Mouse (Mus musculus) left cerebral cortex, postnatal 4 days (tissue): ENCODE results near the gene Ccdc12. TPM values are rescaled to one million over a fixed set of nuclear protein-coding genes. Genes with fewer than 3 reads are reported as not detected.

Source experiments
- DNase-seq: peaks from one replicate; pipeline ENCODE4 v3.0.0-alpha.2; 2022
- intact Hi-C: fragments of 180-260 bp; cut with DNase I; formaldehyde crosslinking; loops from one replicate; pipeline ENCODE4 v1.15.1; 2025
- total RNA-seq, 2 experiments: library from RNA; stranded (reverse); gene quantifications; 2 replicates each; pipeline ENCODE4 v1.2.3; 2021

The Ccdc12 gene
- total RNA-seq, 2 experiments from 2014 or later = 43.1 to 46.6 TPM

- intact Hi-C loops = loop anchor here (10.0 kb wide), 1 partner anchor 257 kb away; no protein-coding TSS in a partner anchor
- DNase-seq = no peak
These were observed 45.1 kb downstream of the Ccdc12 start for GRCm38 (mm10) chr9:110701114-110702032.

DNA sequence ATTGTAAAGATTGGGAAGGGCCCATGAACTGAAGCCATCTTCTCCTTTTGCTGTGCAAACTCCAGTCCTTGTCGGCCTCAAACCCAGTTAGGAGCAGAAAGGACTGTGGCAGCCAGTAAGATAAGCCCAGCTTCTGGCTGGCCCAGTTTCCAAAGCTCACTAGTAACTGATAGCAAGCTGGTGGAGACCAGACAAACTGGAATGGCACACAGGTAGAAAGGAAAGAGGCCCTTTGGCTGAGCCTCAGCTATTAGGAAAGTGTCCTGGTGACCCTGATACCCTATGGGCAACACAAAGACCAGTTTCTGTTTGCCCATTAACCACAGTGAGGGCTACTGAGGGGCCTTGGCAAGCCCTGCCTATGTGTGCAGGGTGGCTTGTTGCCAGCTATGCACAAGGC, 46.5 kb downstream of the Ccdc12 start:
- no peak for DNase-seq
- intact Hi-C loops = loop anchor here (10.0 kb wide), 1 partner anchor 258 kb away; no protein-coding TSS in a partner anchor

DNA sequence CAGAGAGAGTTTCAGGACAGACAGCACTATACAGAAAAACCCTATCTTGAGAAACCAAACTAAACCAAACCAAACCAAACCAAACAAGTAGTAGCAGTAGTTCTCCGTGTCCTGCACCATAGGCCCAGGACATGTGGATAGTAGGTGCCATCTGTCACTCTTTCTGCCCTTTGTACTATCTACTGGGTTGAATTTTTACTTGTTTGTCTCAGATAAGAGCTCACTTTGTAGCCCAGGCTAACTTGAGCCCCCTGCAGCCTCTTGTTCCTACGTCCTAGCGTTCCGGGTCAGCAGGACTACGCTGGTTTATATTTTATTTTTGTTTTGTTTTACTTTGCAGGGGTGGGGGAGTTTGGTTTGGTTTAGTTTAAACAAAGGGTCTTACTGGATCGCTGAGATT, 47.6 kb downstream of the Ccdc12 start:
- DNase-seq = no peak
- intact Hi-C loops = loop anchor here (10.0 kb wide), 1 partner anchor 259 kb away; no protein-coding TSS in a partner anchor

GRCm38 (mm10) chr9:110706784-110707183, 50.5 kb downstream of the Ccdc12 start:
- DNase-seq = no peak
- intact Hi-C loops = loop anchor here (10.0 kb wide), 1 partner anchor 262 kb away; no protein-coding TSS in a partner anchor

DNA sequence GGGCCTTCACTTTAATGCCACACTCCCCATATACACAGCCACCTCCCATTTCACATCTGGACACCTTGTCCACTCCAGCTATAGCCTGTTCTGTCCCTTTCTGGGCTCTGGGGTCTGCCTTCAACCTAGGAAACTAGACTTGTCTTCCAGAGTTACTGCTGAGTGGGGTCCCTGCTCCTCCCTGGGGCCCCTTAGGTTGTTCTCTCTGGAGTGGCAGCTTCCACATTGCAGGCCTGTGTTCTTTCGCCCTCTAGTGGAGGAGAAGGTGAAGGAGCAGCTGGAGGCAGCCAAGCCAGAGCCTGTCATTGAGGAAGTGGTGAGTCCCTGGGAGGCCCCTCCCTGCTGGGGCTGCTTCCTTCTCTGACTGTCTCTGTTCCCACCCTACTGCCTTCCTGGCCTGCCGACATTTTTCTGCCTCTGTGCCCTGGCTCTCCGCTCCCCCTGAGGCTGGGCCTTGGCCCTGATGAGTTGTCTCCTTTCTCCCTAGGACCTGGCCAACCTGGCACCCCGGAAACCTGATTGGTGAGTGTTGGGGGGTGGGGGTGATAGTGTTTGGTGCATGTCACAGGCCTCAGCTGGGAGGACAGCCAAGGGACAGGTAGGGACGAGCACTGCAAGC, 53.4 kb downstream of the Ccdc12 start:
- peak; percentile 68 for DNase-seq
- intact Hi-C loops = loop anchor here (10.0 kb wide), 2 partner anchors 245 to 265 kb away; partner anchors contain the start of gene Lrrc2

DNA sequence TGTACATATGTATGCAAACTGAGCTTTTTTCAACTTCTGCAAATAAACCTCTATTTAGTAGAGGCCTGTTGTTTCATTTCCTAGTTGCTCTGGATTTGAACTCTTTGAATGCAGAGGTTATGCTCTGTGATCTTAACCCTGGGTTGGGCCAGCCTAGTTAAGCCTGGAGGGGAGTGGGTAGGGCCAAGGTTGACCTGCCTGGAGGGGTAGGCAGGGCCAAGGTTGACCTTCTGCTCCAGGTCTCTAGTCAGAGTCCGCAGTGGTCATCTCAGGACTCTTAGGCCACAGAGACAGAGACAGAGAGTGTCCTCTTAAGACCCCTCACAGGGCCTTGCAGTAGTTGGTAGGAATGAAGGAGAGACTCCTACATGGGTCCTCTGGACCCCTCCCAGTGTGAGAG, 55.2 kb downstream of the Ccdc12 start:
- DNase-seq = no peak
- intact Hi-C loops = loop anchor here (10.0 kb wide), 1 partner anchor 243 kb away; the partner anchor contains the start of gene Lrrc2

- intact Hi-C loops = loop anchor here (10.0 kb wide), 1 partner anchor 243 kb away; the partner anchor contains the start of gene Lrrc2
- DNase-seq = no peak
These were observed 55.7 kb downstream of the Ccdc12 start for GRCm38 (mm10) chr9:110711996-110712395.

- intact Hi-C loops = loop anchor here (10.0 kb wide), 1 partner anchor 242 kb away; the partner anchor contains the start of gene Lrrc2
- no peak for DNase-seq
These were observed 56.2 kb downstream of the Ccdc12 start for GRCm38 (mm10) chr9:110712545-110712944.

DNA sequence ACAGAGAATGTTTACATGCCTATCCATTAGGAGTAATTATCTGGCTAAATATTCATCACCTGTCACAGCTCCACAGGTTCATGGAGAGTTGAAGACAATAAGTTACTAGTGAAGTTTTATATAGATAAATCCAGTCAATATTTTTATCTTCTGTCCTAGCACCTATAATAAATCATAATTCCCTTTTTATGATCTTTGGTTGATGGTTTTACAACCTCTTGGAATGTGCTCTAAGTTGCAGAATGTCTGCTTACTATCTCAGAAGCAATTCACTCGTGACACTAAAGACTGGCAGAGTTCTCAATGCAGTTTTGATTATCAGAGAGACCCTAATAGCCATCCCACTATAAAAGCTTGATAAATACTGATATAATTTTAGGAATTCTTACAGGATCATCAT, 57.1 kb downstream of the Ccdc12 start:
- intact Hi-C loops = loop anchor here (10.0 kb wide), 1 partner anchor 241 kb away; the partner anchor contains the start of gene Lrrc2
- no peak for DNase-seq

DNA sequence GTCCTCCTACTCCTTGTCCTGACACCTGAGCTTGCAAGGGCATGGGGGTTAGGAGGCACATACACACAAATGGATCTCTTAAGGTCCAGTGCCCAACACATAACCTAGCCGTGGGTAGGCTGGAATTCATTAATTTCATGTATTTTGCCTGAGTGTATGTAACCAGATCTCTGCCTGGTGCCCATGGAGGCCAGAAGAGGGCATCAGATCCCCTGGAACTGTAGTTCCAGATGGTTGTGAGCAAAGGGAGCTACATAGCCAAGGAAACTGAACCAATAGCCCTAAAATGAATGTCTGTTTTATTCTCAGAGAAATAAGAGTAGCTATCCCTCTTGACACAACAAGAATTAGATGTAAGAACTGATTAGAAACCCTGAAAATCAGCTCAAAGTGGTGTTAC, 59.1 kb downstream of the Ccdc12 start:
- DNase-seq = no peak
- intact Hi-C loops = loop anchor here (10.0 kb wide), 1 partner anchor 239 kb away; the partner anchor contains the start of gene Lrrc2

DNA sequence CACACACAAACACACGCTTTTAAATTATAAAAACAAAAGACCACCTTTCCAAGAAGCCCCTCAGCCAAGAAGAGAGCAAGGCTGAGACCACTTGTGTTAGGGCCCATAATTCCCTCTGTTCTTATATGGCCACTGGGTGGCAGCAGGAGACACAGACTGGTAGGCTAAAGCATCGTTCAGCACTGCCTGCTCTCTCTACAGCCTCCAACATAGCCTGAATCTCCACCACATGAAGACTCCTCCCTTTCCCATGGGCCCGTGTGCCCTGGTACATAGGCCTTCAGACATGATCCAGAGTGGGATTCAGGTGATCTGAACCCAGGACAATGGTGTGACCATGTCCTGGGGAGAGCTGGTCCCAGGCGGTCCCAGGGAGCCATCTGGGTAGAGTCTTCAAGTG, 60.5 kb downstream of the Ccdc12 start:
- peak; percentile 74 for DNase-seq
- intact Hi-C loops = loop anchor here (2.0 to 10.0 kb wide), 2 partner anchors 64 to 238 kb away; partner anchors contain the start of gene Lrrc2

DNA sequence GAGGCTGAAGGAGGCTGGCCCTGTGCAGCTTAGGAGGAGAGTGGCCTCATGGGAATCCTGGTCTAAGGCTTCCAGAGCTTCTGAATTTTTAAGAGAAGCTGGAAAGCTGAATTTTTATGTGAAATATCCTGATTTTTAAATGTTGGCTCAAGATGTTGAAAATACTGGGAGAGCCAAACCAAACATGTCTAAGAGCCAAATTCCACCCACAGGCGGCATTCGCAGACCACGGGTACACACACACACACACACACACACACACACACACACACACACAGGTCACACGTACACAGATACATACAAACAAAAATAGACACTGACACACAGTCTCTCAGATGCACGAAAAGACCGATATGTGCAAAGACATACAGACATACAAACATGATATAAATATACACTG, 61.8 kb downstream of the Ccdc12 start:
- no peak for DNase-seq
- intact Hi-C loops = loop anchor here (10.0 kb wide), 1 partner anchor 237 kb away; the partner anchor contains the start of gene Lrrc2

GRCm38 (mm10) chr9:110718810-110719209, 62.5 kb downstream of the Ccdc12 start:
- DNase-seq = no peak
- intact Hi-C loops = loop anchor here (10.0 kb wide), 1 partner anchor 236 kb away; the partner anchor contains the start of gene Lrrc2

DNA sequence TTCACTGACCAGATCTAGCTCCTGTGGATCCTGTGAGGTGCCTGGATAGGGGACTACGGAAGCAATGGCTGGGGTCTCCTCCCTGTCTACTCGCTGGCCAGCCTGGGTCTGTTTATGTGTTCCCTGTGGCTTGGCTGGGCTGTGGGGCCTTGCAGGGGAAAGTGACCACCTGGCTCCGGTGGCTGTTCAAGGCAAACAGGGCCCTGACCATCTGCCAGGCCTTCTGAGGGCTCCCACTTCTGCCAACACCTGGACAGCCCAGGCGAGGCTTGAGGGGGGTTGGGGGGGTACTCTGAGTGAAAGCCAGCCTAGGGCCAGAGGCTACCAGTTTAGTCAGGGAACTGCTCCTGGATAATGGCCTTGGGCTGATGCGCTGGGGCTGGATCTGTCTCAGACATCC, 63.7 kb downstream of the Ccdc12 start:
- intact Hi-C loops = loop anchor here (10.0 kb wide), 1 partner anchor 235 kb away; the partner anchor contains the start of gene Lrrc2

GRCm38 (mm10) chr9:110722060-110722459, 65.8 kb downstream of the Ccdc12 start:
- DNase-seq = no peak
- intact Hi-C loops = no loop called here

More for the DNA sequence above, 63.7 kb downstream of the Ccdc12 start:
- DNase-seq = no peak

DNA sequence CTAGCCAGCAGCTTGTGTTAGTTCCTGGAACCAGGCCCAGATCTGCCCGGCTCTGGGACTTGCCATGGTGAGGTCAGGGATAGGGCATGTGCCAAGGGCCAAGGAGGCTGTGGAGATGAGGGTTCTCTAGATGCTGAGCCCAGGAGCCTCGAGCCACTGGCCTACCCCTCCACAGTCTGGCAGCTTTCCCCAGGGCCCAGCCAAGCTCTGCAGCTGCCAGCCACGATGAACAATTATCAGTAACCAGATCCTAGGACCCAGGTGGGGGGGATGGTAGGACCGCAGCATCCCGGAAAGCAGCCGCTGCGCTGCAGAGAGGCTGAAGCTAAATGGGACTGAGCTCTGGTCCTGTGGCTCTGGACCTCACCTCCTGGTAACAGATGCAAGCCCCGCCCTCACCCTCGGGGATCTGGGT, 69.4 kb downstream of the Ccdc12 start:
- DNase-seq = peak; percentile 84
- intact Hi-C loops = no loop called here

- intact Hi-C loops = no loop called here
- DNase-seq = no peak
These were observed 70.6 kb downstream of the Ccdc12 start for GRCm38 (mm10) chr9:110726867-110727266.

DNA sequence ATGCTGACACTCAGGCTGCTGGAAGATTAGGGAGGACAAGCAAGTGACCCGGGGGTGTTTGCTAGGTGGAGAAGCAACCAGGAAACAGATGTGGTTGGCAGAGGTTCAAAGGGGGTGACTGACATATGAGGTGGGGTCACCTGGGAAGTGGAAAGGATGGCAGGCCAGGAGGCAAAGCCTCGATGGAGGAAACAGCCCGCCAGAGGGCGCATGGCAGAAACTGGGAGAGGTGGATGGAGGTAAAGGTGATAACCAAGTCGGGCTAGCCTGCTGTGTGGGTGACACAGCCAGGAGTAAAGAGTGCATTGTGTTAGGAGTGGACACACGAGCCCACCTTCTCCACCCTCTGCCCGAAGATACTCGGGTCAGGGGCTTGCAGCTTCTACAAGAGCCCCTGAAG, 73.5 kb downstream of the Ccdc12 start:
- DNase-seq = no peak

DNA sequence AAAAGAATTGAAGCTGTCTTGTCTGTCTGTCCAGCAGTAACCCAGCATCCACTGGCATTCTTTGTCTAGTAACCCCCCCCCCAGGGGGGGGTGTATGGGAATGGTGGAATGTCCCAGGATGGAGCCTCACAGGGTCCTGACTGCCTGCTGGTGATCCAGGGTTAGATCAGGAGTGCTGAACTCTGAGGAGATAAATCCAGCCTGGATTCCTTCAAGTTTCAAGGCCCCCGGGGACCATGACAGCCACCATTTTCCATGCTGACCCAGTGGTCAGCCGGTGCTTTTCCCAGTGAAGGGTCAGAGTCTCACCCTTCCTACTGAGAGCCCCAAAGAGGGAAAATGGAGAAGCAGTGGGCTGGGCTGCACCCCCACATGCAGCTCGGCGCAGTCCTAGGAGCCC, 75.6 kb downstream of the Ccdc12 start:
- DNase-seq = no peak
- intact Hi-C loops = loop anchor here (10.0 kb wide), 1 partner anchor 133 kb away; no protein-coding TSS in a partner anchor

More for the DNA sequence above, 73.5 kb downstream of the Ccdc12 start:
- intact Hi-C loops = loop anchor here (10.0 kb wide), 1 partner anchor 135 kb away; no protein-coding TSS in a partner anchor

- DNase-seq = peak; percentile 81
- intact Hi-C loops = loop anchor here (10.0 kb wide), 1 partner anchor 132 kb away; no protein-coding TSS in a partner anchor
These were observed 76.3 kb downstream of the Ccdc12 start for GRCm38 (mm10) chr9:110732623-110733022.
